Mouse (Mus musculus): ENCODE results near the gene Top3b. TPM values are rescaled to one million over a fixed set of nuclear protein-coding genes. Genes with fewer than 3 reads are reported as not detected.
"Not testable (repeated sequence)": the region's sequence is repeated elsewhere in the genome, so short reads cannot be mapped to it uniquely, and the experiment has no call there.

Top3b gene
- 26.6 and 30.4 TPM in 2 replicates for polyA plus RNA-seq (2015; fragmentation: Nextera tagmentation; extraction: Ambion mirVana)

DNA sequence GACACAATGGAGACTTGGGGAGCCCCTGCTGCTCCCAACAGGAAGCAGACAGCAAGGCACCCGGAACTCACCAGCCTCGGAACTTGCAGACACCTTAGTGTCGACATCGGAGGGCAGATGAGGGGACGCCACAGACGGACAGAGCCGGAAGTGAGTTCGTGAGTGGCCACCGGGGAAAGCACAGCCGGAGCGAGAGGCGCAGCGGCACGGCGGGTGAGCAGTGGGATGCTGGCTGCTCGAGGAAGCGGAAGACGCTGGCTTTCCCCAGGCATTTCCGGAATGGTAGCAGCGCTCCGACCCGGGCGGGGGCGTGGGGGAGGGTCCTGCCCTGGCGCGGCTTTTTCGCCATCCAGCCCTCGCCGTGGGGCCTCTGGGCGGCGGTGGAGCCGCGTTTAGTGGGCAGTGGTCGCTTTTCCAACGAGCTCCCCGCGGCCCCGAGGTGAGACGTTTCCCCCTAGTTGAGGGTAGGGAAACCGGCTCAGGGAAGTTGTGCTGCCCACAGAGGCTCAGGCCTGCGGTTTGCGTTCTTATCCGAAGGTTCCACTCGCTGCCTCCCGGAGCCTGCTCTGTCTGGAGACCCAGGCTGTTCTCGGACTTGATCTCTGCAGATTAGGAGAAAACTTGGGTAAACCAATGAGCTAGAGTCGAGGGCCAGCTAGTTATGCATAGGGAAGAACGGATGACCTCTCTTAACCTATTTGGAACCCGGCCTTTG, at the start of gene Top3b, which contains the start of gene Vpreb1:
Gene Top3b (plus strand): TSS at position 120 of the 715 bp plus-strand sequence.
Gene Vpreb1 (minus strand): TSS at position 227 of the 715 bp plus-strand sequence.
- peak within 1 kb of the TSS; percentile 90 for H3K4me3 ChIP-seq (replicated peaks)
- DNase-seq (peak; percentile 86), ATAC-seq (ENCODE audit: low read depth) (peak; percentile 93)
- H3K36me3 ChIP-seq = peaks cover 15% of the 10 kb centered on the region
- no peaks in the 10 kb centered on the region for H3K27me3 ChIP-seq
- peak within 1 kb of the TSS; percentile 91 for H3K27ac ChIP-seq
- H3K9ac ChIP-seq = peak within 1 kb of the TSS; percentile 92
- H3K4me2 ChIP-seq = peak within 1 kb of the TSS; percentile 79
- WGBS (ENCODE audit: insufficient replicate concordance) = under 1% methylated on average over 47 of the region's 49 CpGs
- H3K9me3 ChIP-seq (replicated peaks) = no peaks in the 10 kb centered on the region
- peaks cover 15% of the 10 kb centered on the region for H3K4me1 ChIP-seq (replicated peaks)

GRCm38 (mm10) chr16:16825476-16825875, 45.1 kb upstream of the Top3b start:
- H3K4me3 ChIP-seq (replicated peaks) = no peak overlapping the region
- H3K4me1 ChIP-seq (replicated peaks) = peaks cover 9% of the 10 kb centered on the region
- 44% methylated on average over 5 of the region's 5 CpGs for whole genome bisulfite sequencing (ENCODE audit: insufficient replicate concordance)
- H3K27ac ChIP-seq = no peak overlapping the region
- DNase-seq (no peak), ATAC-seq (ENCODE audit: low read depth) (no peak)
- H3K9ac ChIP-seq = no peak overlapping the region
- H3K4me2 ChIP-seq = no peak overlapping the region
- no peaks in the 10 kb centered on the region for H3K9me3 ChIP-seq (replicated peaks)
- H3K27me3 ChIP-seq = no peaks in the 10 kb centered on the region
- H3K36me3 ChIP-seq = no peaks in the 10 kb centered on the region

- H3K4me2 ChIP-seq = no peak overlapping the region
- H3K27ac ChIP-seq = no peak overlapping the region
- H3K36me3 ChIP-seq = no peaks in the 10 kb centered on the region
- DNase-seq = no peak
- H3K4me1 ChIP-seq (replicated peaks) = peaks cover 9% of the 10 kb centered on the region
- H3K4me3 ChIP-seq (replicated peaks) = no peak overlapping the region
- no peak overlapping the region for H3K9ac ChIP-seq
- 72% methylated on average over 2 of the region's 2 CpGs for WGBS (ENCODE audit: insufficient replicate concordance)
- no peaks in the 10 kb centered on the region for H3K9me3 ChIP-seq (replicated peaks)
- H3K27me3 ChIP-seq = no peaks in the 10 kb centered on the region
- no peak for ATAC-seq (ENCODE audit: low read depth)
Measured at GRCm38 (mm10) chr16:16826223-16826622, 44.3 kb upstream of the Top3b start.

DNA sequence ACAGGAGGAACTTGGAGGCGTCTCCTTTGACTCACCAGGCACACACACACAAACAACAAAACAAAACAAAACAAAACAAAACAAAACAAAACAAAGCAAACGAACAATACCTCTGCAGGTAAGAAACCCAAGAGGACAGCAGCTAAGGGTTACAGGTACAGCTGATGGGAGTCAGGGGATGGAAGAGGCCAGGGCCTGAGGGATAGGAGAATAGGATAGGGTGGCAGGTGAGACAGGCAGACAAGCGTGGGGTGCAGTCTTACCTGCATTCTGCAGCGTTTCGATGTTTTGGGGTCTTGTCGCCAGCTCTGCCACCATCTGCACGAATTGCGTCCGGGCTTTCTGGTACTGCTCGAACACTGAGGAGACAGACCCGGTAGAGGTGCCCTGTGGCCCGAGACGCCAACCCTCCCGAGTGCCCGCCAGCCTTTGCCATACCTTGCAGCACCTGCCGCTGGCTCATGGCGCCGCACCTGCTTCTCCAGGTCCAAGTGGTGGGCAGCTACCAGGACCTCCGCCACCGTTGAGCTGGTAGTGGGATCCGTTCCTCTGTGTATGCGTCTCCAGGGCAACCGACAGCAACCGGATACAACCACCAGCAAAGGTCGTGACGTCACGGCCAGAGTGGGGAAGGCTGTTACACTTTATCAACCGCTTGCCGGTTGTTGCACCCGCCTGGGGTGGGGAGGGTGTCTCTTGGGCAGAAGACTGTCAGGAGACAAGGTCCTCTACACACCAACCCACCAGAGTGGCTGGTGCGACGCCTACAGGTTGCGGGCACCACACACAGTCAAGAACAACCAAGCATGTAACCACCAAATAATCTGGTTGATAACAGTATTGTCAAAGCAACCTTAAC, 41.5 kb upstream of the Top3b start, which contains the start of gene Spag6l:
Gene Spag6l (minus strand): TSS at position 700 of the 859 bp plus-strand sequence.
- Histone ChIP-seq H3K27me3 (no peaks in the 10 kb centered on the region), H3K4me1 (replicated peaks) (peaks cover 9% of the 10 kb centered on the region), H3K9ac (peak within 1 kb of the TSS; percentile 39), H3K27ac (no peak within 1 kb of the TSS), H3K4me3 (replicated peaks) (peak within 1 kb of the TSS; percentile 56), H3K4me2 (peak within 1 kb of the TSS; percentile 79), H3K9me3 (replicated peaks) (no peaks in the 10 kb centered on the region), H3K36me3 (no peaks in the 10 kb centered on the region)
- 3% methylated on average over 33 of the region's 33 CpGs for WGBS (ENCODE audit: insufficient replicate concordance)
- ATAC-seq (ENCODE audit: low read depth) (peak; percentile 84), DNase-seq (peak; percentile 56)

DNA sequence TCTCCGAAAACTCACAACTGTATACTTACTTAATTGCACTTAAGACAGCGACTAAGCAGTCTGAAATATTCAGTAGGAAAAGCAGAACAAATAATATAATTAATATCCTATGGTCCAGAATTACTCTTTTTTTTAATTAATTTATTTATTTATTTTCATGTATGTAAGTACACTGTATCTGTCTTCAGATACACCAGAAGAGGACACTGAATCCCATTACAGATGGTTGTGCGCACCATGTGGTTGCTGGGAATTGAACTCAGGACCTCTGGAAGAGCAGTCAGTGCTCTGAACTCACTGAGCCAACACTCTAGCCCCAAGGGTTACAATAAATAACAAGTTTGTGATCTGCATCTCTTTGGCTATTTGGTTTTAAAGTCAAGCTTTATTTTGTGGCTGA, 40.9 kb upstream of the Top3b start:
- peaks cover 9% of the 10 kb centered on the region for H3K4me1 ChIP-seq (replicated peaks)
- H3K36me3 ChIP-seq = no peaks in the 10 kb centered on the region
- peak overlapping the region; percentile 79; the same call in 1 of the 2 replicates for H3K4me2 ChIP-seq
- WGBS (ENCODE audit: insufficient replicate concordance) = 75% methylated on average over 3 of the region's 3 CpGs
- no peaks in the 10 kb centered on the region for H3K9me3 ChIP-seq (replicated peaks)
- no peaks in the 10 kb centered on the region for H3K27me3 ChIP-seq
- no peak overlapping the region for H3K4me3 ChIP-seq (replicated peaks)
- no peak overlapping the region for H3K9ac ChIP-seq
- ATAC-seq (ENCODE audit: low read depth) (no peak), DNase-seq (no peak)
- no peak overlapping the region for H3K27ac ChIP-seq

DNA sequence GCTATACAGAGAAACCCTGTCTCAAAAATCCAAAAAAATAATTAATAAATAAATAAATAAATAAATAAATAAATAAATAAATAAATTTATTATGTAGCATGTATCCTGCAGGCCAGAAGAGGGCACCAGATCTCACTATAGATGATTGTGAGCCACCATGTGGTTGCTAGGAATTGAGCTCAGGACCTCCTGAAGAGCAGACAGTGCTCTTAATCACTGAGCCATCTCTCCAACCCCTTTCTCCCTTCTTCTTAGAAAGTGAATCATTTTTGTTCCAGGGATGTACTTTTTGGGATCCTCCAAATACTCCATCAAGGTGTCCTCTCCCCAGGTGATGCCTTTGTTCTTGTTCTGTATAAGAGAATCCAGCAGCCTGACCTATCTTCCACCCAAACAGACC, 21.3 kb upstream of the Top3b start:
- no peak overlapping the region for H3K27ac ChIP-seq
- no peak overlapping the region for H3K4me3 ChIP-seq (replicated peaks)
- ATAC-seq (ENCODE audit: low read depth) (no peak), DNase-seq (no peak)
- no peak overlapping the region for H3K4me2 ChIP-seq
- H3K27me3 ChIP-seq = no peaks in the 10 kb centered on the region
- H3K9me3 ChIP-seq (replicated peaks) = no peaks in the 10 kb centered on the region
- no peak overlapping the region for H3K9ac ChIP-seq
- H3K36me3 ChIP-seq = no peaks in the 10 kb centered on the region
- H3K4me1 ChIP-seq (replicated peaks) = peaks cover 6% of the 10 kb centered on the region; the same call in 1 of the 2 replicates

GRCm38 (mm10) chr16:16852411-16852810, 18.1 kb upstream of the Top3b start:
- 53% methylated on average over 3 of the region's 3 CpGs for WGBS (ENCODE audit: insufficient replicate concordance)
- H3K4me1 ChIP-seq (replicated peaks) = no peaks in the 10 kb centered on the region
- H3K27ac ChIP-seq = no peak overlapping the region
- no peak overlapping the region for H3K9ac ChIP-seq
- no peaks in the 10 kb centered on the region for H3K27me3 ChIP-seq
- H3K4me3 ChIP-seq (replicated peaks) = no peak overlapping the region
- H3K4me2 ChIP-seq = no peak overlapping the region
- no peak for ATAC-seq (ENCODE audit: low read depth)
- H3K36me3 ChIP-seq = no peaks in the 10 kb centered on the region
- no peaks in the 10 kb centered on the region for H3K9me3 ChIP-seq (replicated peaks)
- DNase-seq = no peak

DNA sequence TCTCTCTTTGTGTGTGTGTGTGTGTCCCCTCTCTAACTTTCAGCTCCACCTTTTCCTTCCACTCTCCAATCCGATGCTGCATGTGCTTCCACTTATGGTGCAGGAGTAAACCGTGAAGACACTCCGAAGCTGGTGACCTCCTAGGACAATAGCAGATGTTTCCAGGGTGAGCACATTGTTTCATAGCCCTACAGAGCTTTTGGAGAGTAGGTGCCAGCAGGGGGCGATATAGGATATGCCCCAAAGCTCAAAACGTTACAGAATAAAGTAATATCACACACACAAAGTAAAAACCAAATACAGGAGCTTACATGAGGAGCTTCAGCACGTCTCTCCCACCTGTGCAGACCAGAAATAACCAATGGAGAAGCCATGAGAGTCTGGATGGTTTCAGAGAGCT, 15.7 kb upstream of the Top3b start:
- Histone ChIP-seq H3K9ac (no peak overlapping the region), H3K4me3 (replicated peaks) (no peak overlapping the region), H3K27me3 (no peaks in the 10 kb centered on the region), H3K9me3 (replicated peaks) (no peaks in the 10 kb centered on the region), H3K4me2 (no peak overlapping the region), H3K36me3 (no peaks in the 10 kb centered on the region), H3K27ac (no peak overlapping the region), H3K4me1 (replicated peaks) (no peaks in the 10 kb centered on the region)
- DNase-seq (no peak), ATAC-seq (ENCODE audit: low read depth) (no peak)
- 8% methylated on average over 6 of the region's 6 CpGs for WGBS (ENCODE audit: insufficient replicate concordance)

DNA sequence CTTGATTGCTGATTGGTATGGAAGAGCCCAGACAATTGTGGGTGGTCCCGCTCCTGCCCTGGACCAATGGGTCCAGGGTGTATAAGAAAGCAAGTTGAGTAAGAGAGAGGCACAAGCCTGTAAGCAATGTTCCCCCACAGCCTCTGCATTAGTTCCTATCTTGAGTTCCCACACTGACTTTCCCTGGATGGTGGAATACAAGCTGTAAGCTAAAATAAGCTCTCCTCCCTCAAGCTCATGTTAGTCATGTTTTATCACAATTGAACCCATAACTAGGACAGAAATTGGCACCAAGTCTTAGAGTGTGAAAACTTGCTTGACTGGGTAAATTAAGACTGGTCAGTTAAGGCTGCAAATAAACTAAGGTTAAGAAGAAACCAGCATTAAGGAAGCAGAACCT, 15.0 kb upstream of the Top3b start:
- no peak for DNase-seq
- no peaks in the 10 kb centered on the region for H3K27me3 ChIP-seq
- WGBS (ENCODE audit: insufficient replicate concordance) = 59% methylated on average over 1 of the region's 1 CpGs

DNA sequence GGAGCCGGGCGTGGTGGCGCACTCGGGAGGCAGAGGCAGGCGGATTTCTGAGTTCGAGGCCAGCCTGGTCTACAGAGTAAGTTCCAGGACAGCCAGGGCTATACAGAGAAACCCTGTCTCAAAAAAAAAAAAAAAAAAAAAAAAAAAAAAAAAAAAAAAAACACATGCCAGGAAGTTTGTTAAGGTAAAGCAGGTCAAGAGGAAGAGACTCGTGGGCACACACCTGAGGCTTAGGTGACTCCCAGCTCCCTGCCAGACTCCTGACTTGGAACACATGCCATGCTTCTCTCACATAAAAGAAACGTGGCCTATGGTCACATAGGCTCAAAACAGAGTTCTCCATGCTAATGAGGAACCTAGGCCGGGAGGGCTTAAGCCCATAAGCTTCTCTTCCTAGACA, 14.5 kb upstream of the Top3b start:
- H3K4me3 ChIP-seq (replicated peaks); H3K27ac ChIP-seq; DNase-seq; H3K4me2 ChIP-seq; H3K9me3 ChIP-seq (replicated peaks); H3K27me3 ChIP-seq; H3K36me3 ChIP-seq; H3K4me1 ChIP-seq (replicated peaks); ATAC-seq (ENCODE audit: low read depth); H3K9ac ChIP-seq: not testable (repeated sequence)
- WGBS (ENCODE audit: insufficient replicate concordance) = 66% methylated on average over 9 of the region's 9 CpGs

More for the DNA sequence above, 15.0 kb upstream of the Top3b start:
- Histone ChIP-seq H3K36me3 (no peaks in the 10 kb centered on the region), H3K4me1 (replicated peaks) (no peaks in the 10 kb centered on the region), H3K9ac (no peak overlapping the region), H3K4me2 (no peak overlapping the region), H3K4me3 (replicated peaks) (no peak overlapping the region), H3K9me3 (replicated peaks) (no peaks in the 10 kb centered on the region), H3K27ac (no peak overlapping the region)
- no peak for ATAC-seq (ENCODE audit: low read depth)

DNA sequence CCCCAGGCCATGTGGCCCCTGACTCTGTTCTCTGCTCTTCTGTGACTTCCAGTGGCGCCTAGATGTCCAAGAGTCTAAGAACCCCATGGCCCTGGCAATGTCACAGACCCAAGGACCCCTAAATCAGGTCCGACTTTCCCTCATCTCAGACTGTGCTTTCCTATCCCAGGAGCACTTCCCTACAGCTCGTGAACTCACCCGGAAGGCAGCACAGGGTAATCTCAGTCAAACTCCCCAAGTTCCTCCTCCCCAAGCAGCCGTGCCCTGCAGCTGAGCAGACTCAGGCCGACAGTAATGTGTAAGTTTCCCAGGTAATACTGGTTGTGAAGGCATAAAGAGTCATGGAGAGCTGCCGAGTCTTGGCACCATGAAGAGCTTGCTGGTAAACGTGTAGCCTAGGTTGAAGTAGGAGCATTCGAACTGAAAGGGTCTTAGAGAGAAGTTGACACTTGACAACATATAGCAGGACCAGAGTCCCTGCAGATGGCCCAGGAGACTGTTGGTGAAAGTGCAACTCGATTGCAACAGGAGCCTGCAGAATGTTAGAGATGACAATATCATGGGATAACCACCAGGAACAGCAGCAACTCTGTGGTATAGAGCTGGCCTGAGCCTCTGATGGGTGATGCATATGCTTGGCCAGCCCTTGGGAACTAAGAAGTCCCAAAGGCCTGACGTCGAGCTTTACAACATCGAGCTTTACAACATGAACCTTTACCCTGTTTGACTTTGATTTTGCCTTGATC, 13.6 kb upstream of the Top3b start:
- 57% methylated on average over 13 of the region's 13 CpGs for WGBS (ENCODE audit: insufficient replicate concordance)
- Histone ChIP-seq H3K9me3 (replicated peaks) (no peaks in the 10 kb centered on the region), H3K4me3 (replicated peaks) (no peak overlapping the region), H3K36me3 (no peaks in the 10 kb centered on the region), H3K27me3 (no peaks in the 10 kb centered on the region), H3K9ac (no peak overlapping the region), H3K4me2 (no peak overlapping the region), H3K4me1 (replicated peaks) (no peaks in the 10 kb centered on the region), H3K27ac (no peak overlapping the region)
- no peak for ATAC-seq (ENCODE audit: low read depth)
- DNase-seq = no peak
